Mouse (Mus musculus) erythroblast, embryonic 14.5 days (primary cell): Measurements from ENCODE around the gene Bdh1. TPM values are rescaled to one million over a fixed set of nuclear protein-coding genes. Genes with fewer than 3 reads are reported as not detected.

Source experiments
- H3K27me3 ChIP-seq: 2 replicates; pipeline ENCODE4 v1.6.1; 2012; ENCODE audit warnings: inconsistent platforms; ENCODE audit not compliant: control insufficient read depth
- H3K36me3 ChIP-seq: 2 replicates; pipeline ENCODE4 v1.6.1; 2012; ENCODE audit warnings: mild to moderate bottlenecking, inconsistent platforms; ENCODE audit not compliant: control insufficient read depth
- H3K4me1 ChIP-seq: 2 replicates; pipeline ENCODE4 v1.6.1; 2012; ENCODE audit warnings: inconsistent platforms; ENCODE audit not compliant: control insufficient read depth
- H3K4me3 ChIP-seq: replicated peaks from 2 replicates; pipeline ENCODE3; 2012; ENCODE audit warnings: moderate library complexity, mild to moderate bottlenecking, inconsistent platforms
- H3K9me3 ChIP-seq: 2 replicates; pipeline ENCODE4 v1.6.1; 2012; ENCODE audit warnings: low read length, inconsistent platforms, mixed read lengths; ENCODE audit not compliant: control insufficient read depth
- GATA1 ChIP-seq: IDR thresholded peaks from 2 replicates; pipeline ENCODE4 v1.6.1; 2012; ENCODE audit warnings: low read length, inconsistent platforms, mixed read lengths
- TAL1 ChIP-seq: IDR thresholded peaks from 3 replicates; pipeline ENCODE4 v1.6.1; 2012; ENCODE audit warnings: low read length, inconsistent platforms, mixed read lengths
- polyA plus RNA-seq: library from polyadenylated mRNA; stranded (reverse); fragments of >175 nt; gene quantifications from 2 replicates; pipeline ENCODE4 v1.2.3, GENCODE M21; 2012

Bdh1 gene
- polyA plus RNA-seq, 1 experiment, result 0.70 TPM

DNA sequence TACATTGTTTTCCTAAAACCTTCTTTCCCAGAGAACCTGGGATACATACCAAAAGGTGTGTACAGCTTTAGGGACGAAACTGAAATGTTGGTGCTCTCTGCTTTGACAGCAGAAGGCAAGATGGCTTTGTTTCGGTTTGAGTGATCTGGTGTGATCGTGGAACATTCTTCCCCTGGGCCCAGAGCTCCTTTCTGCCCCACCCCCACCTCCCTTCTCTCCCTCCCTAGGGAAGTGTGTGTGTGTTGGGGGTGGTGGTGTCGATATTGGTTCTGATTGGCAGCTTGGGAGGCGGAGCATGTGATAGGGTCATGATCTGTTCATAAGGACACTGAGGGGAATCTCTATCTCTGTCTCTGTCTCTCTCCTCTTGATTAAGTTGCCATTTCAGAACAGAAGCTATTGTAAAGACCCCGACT lies 71.5 kb downstream of the Bdh1 start:
- Histone ChIP-seq H3K36me3 (no peaks in the 10 kb centered on the region), H3K4me3 (no peak overlapping the region), H3K27me3 (peaks cover 9% of the 10 kb centered on the region; the same call in 1 of the 2 replicates), H3K4me1 (peaks cover 6% of the 10 kb centered on the region), H3K9me3 (no peaks in the 10 kb centered on the region)
- TF ChIP-seq TAL1 (no peak), GATA1 (no peak)

DNA sequence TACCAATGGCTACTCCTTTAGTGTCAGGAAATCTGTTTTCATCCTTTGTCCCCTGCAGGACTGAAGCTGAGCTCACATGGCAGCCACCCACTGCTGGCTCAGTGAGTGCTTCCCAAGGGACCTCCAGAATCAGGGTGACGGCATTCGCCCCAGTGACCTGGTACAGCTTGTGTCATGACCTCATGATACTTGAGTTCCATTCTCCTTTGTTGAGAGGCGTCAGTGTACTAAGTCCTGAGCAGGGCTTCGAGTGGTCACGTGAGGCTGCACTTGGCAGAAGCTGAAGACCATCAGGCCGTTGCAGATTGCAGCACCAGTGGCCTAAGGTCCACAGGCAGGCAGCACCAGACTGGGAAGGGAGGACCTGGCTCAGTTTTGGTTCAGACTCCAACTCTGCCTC lies 71.9 kb downstream of the Bdh1 start:
- Histone ChIP-seq H3K4me3 (no peak overlapping the region), H3K4me1 (peaks cover 6% of the 10 kb centered on the region), H3K27me3 (peaks cover 9% of the 10 kb centered on the region; the same call in 1 of the 2 replicates), H3K36me3 (no peaks in the 10 kb centered on the region), H3K9me3 (no peaks in the 10 kb centered on the region)
- TF ChIP-seq GATA1 (no peak), TAL1 (no peak)

- Histone ChIP-seq H3K4me3 (no peak overlapping the region), H3K27me3 (peaks cover 7% of the 10 kb centered on the region; the same call in 1 of the 2 replicates), H3K4me1 (peaks cover 6% of the 10 kb centered on the region), H3K36me3 (no peaks in the 10 kb centered on the region), H3K9me3 (no peaks in the 10 kb centered on the region)
- TF ChIP-seq GATA1, result no peak
- no peak for TF ChIP-seq TAL1
These were observed 73.3 kb downstream of the Bdh1 start for GRCm38 (mm10) chr16:31495356-31495755.

DNA sequence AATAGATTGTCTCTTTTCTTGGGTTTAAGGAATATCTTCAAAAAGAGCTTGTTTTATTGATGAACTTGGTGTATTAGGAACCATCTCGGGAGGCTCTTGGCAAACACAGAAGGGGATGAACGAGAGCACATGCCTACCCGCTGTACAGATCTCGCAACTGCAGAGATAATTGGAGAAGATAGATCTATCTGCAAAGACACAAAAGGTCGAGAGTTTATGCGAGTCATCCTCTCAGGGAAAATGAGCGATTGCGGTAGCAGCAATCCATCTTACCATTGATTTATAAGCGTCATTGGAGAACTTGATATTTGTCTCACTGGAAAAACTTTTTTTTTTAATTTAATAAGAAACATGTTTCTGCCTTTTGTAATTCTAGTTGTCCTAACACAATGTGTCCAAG lies 73.7 kb downstream of the Bdh1 start:
- Histone ChIP-seq H3K4me1 (peaks cover 6% of the 10 kb centered on the region), H3K4me3 (no peak overlapping the region), H3K9me3 (no peaks in the 10 kb centered on the region), H3K36me3 (no peaks in the 10 kb centered on the region), H3K27me3 (peaks cover 7% of the 10 kb centered on the region; the same call in 1 of the 2 replicates)
- TF ChIP-seq GATA1 (no peak), TAL1 (no peak)

- TF ChIP-seq GATA1, result no peak
- no peak for TF ChIP-seq TAL1
- Histone ChIP-seq H3K27me3 (peaks cover 3% of the 10 kb centered on the region; the same call in 1 of the 2 replicates), H3K9me3 (no peaks in the 10 kb centered on the region), H3K36me3 (no peaks in the 10 kb centered on the region), H3K4me1 (peaks cover 6% of the 10 kb centered on the region), H3K4me3 (no peak overlapping the region)
These were observed 76.3 kb downstream of the Bdh1 start for GRCm38 (mm10) chr16:31498336-31498735.

DNA sequence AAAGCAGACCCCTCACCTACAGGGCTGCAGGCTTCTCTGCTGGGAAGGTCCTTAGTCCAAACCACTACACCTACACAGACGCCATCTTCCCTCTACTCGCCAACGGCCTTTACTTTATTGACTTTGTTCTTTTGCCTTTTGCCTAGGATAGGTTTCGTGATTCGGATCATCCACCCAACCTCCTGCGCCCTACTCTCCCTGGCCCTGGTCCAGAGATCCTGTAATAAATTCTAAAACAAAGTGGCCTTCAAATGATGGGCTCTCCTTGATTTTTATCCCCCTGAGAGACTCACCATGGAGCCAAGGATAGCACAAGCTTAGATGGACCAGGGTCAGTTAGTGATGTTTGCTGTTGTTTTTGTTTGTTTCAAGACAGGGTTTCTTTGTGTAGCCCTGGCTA lies 76.9 kb downstream of the Bdh1 start:
- no peaks in the 10 kb centered on the region for H3K9me3 ChIP-seq
- H3K36me3 ChIP-seq, result no peaks in the 10 kb centered on the region
- TF ChIP-seq GATA1, result no peak
- TF ChIP-seq TAL1, result no peak
- H3K27me3 ChIP-seq, result peaks cover 2% of the 10 kb centered on the region; the same call in 1 of the 2 replicates
- H3K4me3 ChIP-seq, result no peak overlapping the region
- H3K4me1 ChIP-seq, result peaks cover 2% of the 10 kb centered on the region

DNA sequence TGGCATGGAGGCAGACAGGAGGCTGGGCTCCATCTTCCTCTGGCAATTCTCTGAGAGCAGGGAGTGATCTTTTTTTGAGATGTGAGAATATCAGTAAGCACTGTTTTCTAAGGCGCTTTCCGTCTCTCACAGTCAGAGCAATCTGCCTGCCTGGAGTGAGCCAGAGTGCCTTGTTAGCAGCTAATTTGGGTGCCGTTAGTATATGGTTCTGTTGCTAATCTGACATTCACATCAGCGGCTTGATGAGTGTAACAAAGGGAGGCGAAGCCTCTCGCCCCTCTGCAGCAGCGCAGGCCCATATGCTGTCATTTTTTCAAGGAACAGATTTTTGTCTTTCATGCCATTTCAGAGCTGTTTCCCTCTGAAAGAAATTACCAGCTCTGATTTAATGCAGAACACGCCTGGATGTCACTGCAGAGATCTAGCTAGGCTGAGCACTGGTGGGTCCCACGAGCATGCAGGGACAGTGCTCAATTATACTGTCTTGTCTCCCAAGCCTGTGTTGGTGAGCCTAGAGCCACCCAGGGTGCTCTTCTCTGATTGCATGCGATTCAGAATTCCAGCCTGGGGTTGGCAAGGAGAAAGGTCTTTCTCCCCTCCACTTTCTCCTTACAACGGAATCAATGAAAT lies 77.7 kb downstream of the Bdh1 start:
- H3K4me1 ChIP-seq, result no peaks in the 10 kb centered on the region
- TF ChIP-seq TAL1 (no peak), GATA1 (no peak)
- H3K9me3 ChIP-seq, result no peaks in the 10 kb centered on the region
- H3K36me3 ChIP-seq, result no peaks in the 10 kb centered on the region
- no peak overlapping the region for H3K4me3 ChIP-seq
- H3K27me3 ChIP-seq, result no peaks in the 10 kb centered on the region

GRCm38 (mm10) chr16:31500532-31500931 lies 78.5 kb downstream of the Bdh1 start:
- H3K4me3 ChIP-seq, result no peak overlapping the region
- no peak for TF ChIP-seq GATA1
- TF ChIP-seq TAL1, result no peak
- no peaks in the 10 kb centered on the region; the same call in 1 of the 2 replicates for H3K4me1 ChIP-seq
- H3K27me3 ChIP-seq, result no peaks in the 10 kb centered on the region
- no peaks in the 10 kb centered on the region for H3K9me3 ChIP-seq
- H3K36me3 ChIP-seq, result no peaks in the 10 kb centered on the region

- no peaks in the 10 kb centered on the region for H3K9me3 ChIP-seq
- H3K36me3 ChIP-seq, result no peaks in the 10 kb centered on the region
- H3K4me3 ChIP-seq, result no peak overlapping the region
- H3K27me3 ChIP-seq, result no peaks in the 10 kb centered on the region
- H3K4me1 ChIP-seq, result no peaks in the 10 kb centered on the region; the same call in 1 of the 2 replicates
- TF ChIP-seq GATA1 (no peak), TAL1 (no peak)
These were observed 79.1 kb downstream of the Bdh1 start for GRCm38 (mm10) chr16:31500969-31501750.
